Mouse (Mus musculus): ENCODE measurements around the gene Gins1.

- TF ChIP-seq CTCF (conservative IDR thresholded peaks at IDR 0.05; ENCODE audit: low read length), result no peak
- no peak for TF ChIP-seq POU5F1 (IDR thresholded peaks at IDR 0.05; ENCODE audit: borderline replicate concordance, low read length)
- TF ChIP-seq NANOG (IDR thresholded peaks at IDR 0.05; ENCODE audit: borderline replicate concordance, low read length), result no peak
Observed at GRCm38 (mm10) chr2:150923026-150923425, 17.8 kb downstream of the Gins1 start.

Measured in E14TG2a.4 (cell line).